Mouse (Mus musculus): ENCODE measurements at regions not wholly inside any gene's neighbourhood (a gene's known extent, or its start where the extent isn't known, plus 50 kb on each side); places are given as distances from the start of the nearest gene placed in this dataset.

DNA sequence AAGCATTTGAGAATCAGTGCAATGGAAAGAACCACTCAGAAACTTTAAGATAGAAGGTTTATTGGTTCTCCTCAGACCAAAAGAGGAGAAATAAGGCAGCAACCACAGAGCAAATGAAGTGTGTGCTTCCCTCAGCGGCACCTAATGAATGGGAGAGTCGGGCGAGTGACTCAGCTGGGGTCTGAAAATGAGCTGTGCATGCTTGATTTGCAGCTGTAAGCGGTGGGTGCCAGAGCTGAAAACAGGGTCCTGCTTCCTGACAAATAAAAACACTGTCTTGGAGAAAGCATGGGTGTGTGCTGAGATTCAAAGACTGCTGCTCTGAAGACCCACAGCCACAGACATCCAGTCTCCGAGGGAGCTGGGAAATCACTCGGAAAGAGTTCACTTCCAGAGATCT is 104.0 kb upstream of the Dap start:
- no peak for TF ChIP-seq CTCF (IDR thresholded peaks at IDR 0.05; ENCODE audit: borderline replicate concordance, insufficient read depth, low read depth, low read length)
- no peak for TF ChIP-seq POLR2A (IDR thresholded peaks at IDR 0.05; ENCODE audit: borderline replicate concordance, insufficient read depth, low read length)
- H3K4me3 ChIP-seq (replicated peaks; ENCODE audit: insufficient read depth, low read depth, low read length): no peak overlapping the region
- WGBS: 46% methylated on average over 6 of the region's 6 CpGs
- no peaks in the 10 kb centered on the region for H3K27me3 ChIP-seq (ENCODE audit: control insufficient read depth, insufficient read depth, low read length)
- H3K27ac ChIP-seq (ENCODE audit: insufficient read depth, low read length): no peak overlapping the region
- DNase-seq: no peak
- H3K4me1 ChIP-seq (ENCODE audit: control insufficient read depth, insufficient read depth, low read length): no peaks in the 10 kb centered on the region

DNA sequence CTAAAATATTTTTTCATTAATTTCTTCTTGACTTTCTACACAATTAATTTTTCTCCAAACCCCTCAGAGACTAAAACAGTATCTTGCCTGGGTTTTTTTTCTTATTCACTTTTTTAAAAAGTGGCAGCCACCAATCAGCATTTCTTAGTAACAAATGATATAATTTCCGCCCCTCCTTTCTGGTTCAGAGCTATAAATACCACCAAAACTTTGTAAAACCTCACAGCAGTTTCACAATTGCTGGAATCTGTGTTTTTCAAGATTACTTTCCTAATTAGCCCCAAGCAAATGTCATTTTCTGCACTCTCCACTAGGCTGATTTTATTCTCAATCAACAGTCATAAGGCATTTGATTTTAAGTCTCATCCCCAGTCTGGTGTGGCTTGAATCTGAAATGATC is 98.3 kb upstream of the Dap start:
- H3K27ac ChIP-seq (ENCODE audit: insufficient read depth, low read length): no peak overlapping the region
- no peak for DNase-seq
- no peaks in the 10 kb centered on the region for H3K27me3 ChIP-seq (ENCODE audit: control insufficient read depth, insufficient read depth, low read length)
- no peak overlapping the region for H3K4me3 ChIP-seq (replicated peaks; ENCODE audit: insufficient read depth, low read depth, low read length)
- 96% methylated on average over 1 of the region's 1 CpGs for WGBS
- H3K4me1 ChIP-seq (ENCODE audit: control insufficient read depth, insufficient read depth, low read length): no peaks in the 10 kb centered on the region
- TF ChIP-seq CTCF (IDR thresholded peaks at IDR 0.05; ENCODE audit: borderline replicate concordance, insufficient read depth, low read depth, low read length) (no peak), POLR2A (IDR thresholded peaks at IDR 0.05; ENCODE audit: borderline replicate concordance, insufficient read depth, low read length) (no peak)

DNA sequence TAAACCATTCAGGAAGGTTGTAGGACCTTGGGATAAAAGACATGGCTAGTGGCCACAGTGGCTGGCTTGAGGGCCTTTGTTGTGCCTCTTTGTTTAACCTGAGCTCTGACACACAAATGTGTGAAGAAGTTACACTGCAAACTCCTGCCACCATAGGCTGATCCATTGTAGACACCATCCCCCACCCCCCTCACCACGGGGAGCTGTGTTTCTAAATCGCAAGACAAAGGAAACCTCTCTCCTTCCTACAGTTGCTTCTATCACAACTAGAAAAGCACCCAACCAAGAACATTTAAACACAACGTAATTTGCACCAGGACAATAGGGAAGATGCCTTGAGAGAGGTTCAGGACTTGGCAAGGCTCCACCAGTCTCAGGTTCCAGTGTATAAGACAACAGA is 97.1 kb upstream of the Dap start:
- Histone ChIP-seq H3K4me1 (ENCODE audit: control insufficient read depth, insufficient read depth, low read length) (no peaks in the 10 kb centered on the region), H3K4me3 (replicated peaks; ENCODE audit: insufficient read depth, low read depth, low read length) (no peak overlapping the region), H3K27me3 (ENCODE audit: control insufficient read depth, insufficient read depth, low read length) (no peaks in the 10 kb centered on the region), H3K27ac (ENCODE audit: insufficient read depth, low read length) (no peak overlapping the region)
- DNase-seq: no peak
- TF ChIP-seq POLR2A (IDR thresholded peaks at IDR 0.05; ENCODE audit: borderline replicate concordance, insufficient read depth, low read length): no peak
- TF ChIP-seq CTCF (IDR thresholded peaks at IDR 0.05; ENCODE audit: borderline replicate concordance, insufficient read depth, low read depth, low read length): no peak
- WGBS: 34% methylated on average over 3 of the region's 3 CpGs

DNA sequence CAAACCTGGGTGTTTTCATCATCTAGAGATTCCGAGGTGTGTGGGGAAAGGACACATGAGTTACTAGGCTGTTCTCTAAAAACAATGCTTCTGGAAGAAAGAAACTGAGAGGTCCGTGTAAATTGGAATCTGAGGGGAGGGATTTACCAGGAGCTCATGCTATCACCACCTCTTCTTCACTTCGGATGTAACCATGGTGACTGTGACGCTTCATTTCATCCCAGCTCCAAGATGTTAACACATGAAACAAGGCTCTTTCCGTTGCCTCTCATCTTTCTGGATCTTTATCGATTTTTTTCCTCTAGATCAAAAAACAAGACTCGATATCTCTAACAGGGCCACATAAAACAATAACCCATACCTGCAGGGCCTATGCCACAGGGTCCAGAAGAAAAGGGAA is 89.2 kb upstream of the Dap start:
- Histone ChIP-seq H3K27ac (ENCODE audit: insufficient read depth, low read length) (no peak overlapping the region), H3K4me1 (ENCODE audit: control insufficient read depth, insufficient read depth, low read length) (no peaks in the 10 kb centered on the region), H3K27me3 (ENCODE audit: control insufficient read depth, insufficient read depth, low read length) (no peaks in the 10 kb centered on the region), H3K4me3 (replicated peaks; ENCODE audit: insufficient read depth, low read depth, low read length) (no peak overlapping the region)
- no peak for DNase-seq
- no peak for TF ChIP-seq POLR2A (IDR thresholded peaks at IDR 0.05; ENCODE audit: borderline replicate concordance, insufficient read depth, low read length)
- no peak for TF ChIP-seq CTCF (IDR thresholded peaks at IDR 0.05; ENCODE audit: borderline replicate concordance, insufficient read depth, low read depth, low read length)
- 54% methylated on average over 7 of the region's 7 CpGs for WGBS

DNA sequence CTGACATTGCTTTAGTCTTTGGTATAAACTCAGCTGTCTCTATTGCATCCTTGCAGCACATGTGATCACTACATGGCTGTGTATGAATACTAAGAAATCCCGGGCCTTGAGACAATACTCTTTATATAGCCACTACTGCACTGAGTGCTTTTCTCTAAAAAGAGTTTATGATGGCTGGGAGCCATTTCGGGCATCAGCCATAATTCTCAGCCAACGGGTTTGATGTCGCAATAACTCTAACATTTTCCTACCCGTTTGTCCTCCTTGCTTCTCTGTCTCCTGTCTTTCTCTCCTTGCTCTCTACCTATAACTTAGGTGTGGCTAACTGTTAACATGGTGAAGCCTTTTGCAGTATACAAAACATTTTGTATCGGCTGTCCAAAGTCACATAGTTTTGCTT is 85.5 kb upstream of the Dap start:
- TF ChIP-seq CTCF (IDR thresholded peaks at IDR 0.05; ENCODE audit: borderline replicate concordance, insufficient read depth, low read depth, low read length) (no peak), POLR2A (IDR thresholded peaks at IDR 0.05; ENCODE audit: borderline replicate concordance, insufficient read depth, low read length) (no peak)
- no peak for DNase-seq
- H3K27ac ChIP-seq (ENCODE audit: insufficient read depth, low read length): no peak overlapping the region
- no peaks in the 10 kb centered on the region; the same call in 1 of the 2 replicates for H3K27me3 ChIP-seq (ENCODE audit: control insufficient read depth, insufficient read depth, low read length)
- H3K4me1 ChIP-seq (ENCODE audit: control insufficient read depth, insufficient read depth, low read length): no peaks in the 10 kb centered on the region
- 92% methylated on average over 6 of the region's 6 CpGs for WGBS
- H3K4me3 ChIP-seq (replicated peaks; ENCODE audit: insufficient read depth, low read depth, low read length): no peak overlapping the region

DNA sequence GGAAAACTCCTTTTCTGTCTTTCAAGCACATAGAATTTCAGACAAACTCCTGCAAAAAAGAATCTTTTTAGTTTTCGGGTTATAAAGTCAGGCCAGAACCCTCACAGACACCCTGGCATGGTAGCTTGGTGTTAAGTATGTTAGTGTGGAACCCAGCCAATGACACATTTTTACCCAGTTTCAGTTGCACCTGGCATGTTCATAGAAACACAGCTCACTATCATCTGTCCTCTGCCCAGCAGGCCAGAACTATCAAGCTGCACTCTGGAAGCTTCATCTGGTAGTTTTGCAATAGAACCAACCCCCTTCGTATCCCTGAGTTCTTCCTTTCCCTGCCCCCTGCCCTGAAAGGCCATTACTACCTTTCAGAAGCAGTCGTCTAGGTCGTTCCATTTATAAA is 82.4 kb upstream of the Dap start:
- no peaks in the 10 kb centered on the region for H3K4me1 ChIP-seq (ENCODE audit: control insufficient read depth, insufficient read depth, low read length)
- H3K4me3 ChIP-seq (replicated peaks; ENCODE audit: insufficient read depth, low read depth, low read length): no peak overlapping the region
- TF ChIP-seq CTCF (IDR thresholded peaks at IDR 0.05; ENCODE audit: borderline replicate concordance, insufficient read depth, low read depth, low read length) (no peak), POLR2A (IDR thresholded peaks at IDR 0.05; ENCODE audit: borderline replicate concordance, insufficient read depth, low read length) (no peak)
- H3K27me3 ChIP-seq (ENCODE audit: control insufficient read depth, insufficient read depth, low read length): no peaks in the 10 kb centered on the region; the same call in 1 of the 2 replicates
- no peak for DNase-seq
- WGBS: 53% methylated on average over 4 of the region's 4 CpGs
- no peak overlapping the region for H3K27ac ChIP-seq (ENCODE audit: insufficient read depth, low read length)

DNA sequence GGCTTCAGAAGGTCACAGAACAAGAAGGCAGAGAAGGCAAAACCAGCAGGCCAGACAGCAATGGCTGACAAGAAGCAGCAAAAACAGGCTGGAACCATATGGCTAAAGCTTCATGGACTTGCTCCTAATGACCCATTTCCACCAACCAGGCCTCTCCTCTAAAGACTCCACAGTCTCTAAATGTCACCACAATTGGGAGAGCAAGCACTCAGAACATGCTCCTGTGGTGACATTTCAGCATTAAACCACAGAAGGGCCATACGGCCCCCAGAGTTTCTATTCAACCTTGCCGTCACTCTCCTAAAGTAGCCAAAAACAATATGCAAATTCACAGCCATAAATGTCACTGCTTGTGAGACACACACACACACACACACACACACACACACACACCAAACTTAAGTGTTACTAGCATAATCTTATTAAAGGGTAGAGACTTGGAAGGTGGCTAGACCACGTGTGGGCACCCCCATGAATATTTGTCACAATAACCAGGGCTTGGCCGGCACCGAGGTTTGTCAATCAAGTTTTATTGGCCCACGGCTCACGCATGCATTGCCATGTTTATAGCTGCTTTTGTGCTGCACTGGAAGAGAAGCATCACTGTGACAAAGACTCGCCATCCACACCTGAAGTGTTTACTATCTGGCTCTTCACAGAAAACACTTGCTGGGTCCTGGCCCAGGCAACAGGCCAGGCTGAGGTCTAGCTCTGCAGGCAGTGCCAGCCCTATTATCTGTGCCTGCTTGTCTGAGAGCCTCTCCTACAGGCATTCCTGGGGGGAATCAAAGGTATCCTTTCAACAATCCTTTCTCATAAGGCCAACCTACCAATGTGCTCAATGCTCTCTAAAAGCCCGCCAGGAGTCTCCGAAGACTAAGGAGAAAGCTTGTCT is 75.6 kb upstream of the Dap start:
- H3K4me3 ChIP-seq (replicated peaks; ENCODE audit: insufficient read depth, low read depth, low read length): no peak overlapping the region
- 77% methylated on average over 10 of the region's 10 CpGs for WGBS
- TF ChIP-seq CTCF (IDR thresholded peaks at IDR 0.05; ENCODE audit: borderline replicate concordance, insufficient read depth, low read depth, low read length): no peak
- TF ChIP-seq POLR2A (IDR thresholded peaks at IDR 0.05; ENCODE audit: borderline replicate concordance, insufficient read depth, low read length): no peak
- peak; percentile 57 to 76 for DNase-seq
- no peak overlapping the region for H3K27ac ChIP-seq (ENCODE audit: insufficient read depth, low read length)
- H3K4me1 ChIP-seq (ENCODE audit: control insufficient read depth, insufficient read depth, low read length): peaks cover 14% of the 10 kb centered on the region
- no peaks in the 10 kb centered on the region for H3K27me3 ChIP-seq (ENCODE audit: control insufficient read depth, insufficient read depth, low read length)

DNA sequence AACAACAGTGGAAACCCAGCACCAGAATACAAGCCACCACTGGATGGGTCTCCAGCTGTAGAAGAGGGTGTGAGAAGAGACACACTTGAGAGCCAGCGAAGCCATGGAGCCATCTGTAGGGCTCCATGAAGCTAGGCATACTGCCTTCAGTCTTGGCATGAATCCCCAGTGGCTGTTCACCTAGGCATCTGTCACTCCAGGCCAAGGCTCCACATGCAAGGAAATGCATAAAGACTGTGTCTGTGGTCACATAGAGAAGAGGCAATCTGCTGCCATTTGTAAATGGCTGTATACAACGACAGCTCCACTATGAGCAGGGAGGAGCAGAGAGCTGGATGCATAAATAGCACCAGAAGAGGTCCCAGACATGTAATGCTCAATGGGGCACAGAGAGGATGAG is 74.3 kb upstream of the Dap start:
- Histone ChIP-seq H3K27me3 (ENCODE audit: control insufficient read depth, insufficient read depth, low read length) (no peaks in the 10 kb centered on the region), H3K4me1 (ENCODE audit: control insufficient read depth, insufficient read depth, low read length) (peaks cover 14% of the 10 kb centered on the region), H3K27ac (ENCODE audit: insufficient read depth, low read length) (no peak overlapping the region), H3K4me3 (replicated peaks; ENCODE audit: insufficient read depth, low read depth, low read length) (no peak overlapping the region)
- TF ChIP-seq CTCF (IDR thresholded peaks at IDR 0.05; ENCODE audit: borderline replicate concordance, insufficient read depth, low read depth, low read length) (no peak), POLR2A (IDR thresholded peaks at IDR 0.05; ENCODE audit: borderline replicate concordance, insufficient read depth, low read length) (no peak)
- WGBS: 24% methylated on average over 2 of the region's 2 CpGs
- peak; percentile 53 to 77 for DNase-seq
